Mouse (Mus musculus) limb, embryonic 14.5 days (tissue): ENCODE measurements around the gene Ppt1. TPM values are rescaled to one million over a fixed set of nuclear protein-coding genes. Genes with fewer than 3 reads are reported as not detected.

ENCODE experiments used
- ATAC-seq: fragments of 200-750 bp; cut with Nextera tagmentation; 2 replicates; pipeline ENCODE4 v1.8.0; 2017; ENCODE audit warnings: low read depth, moderate number of reproducible peaks, moderate TSS enrichment; ENCODE audit not compliant: low FRiP score
- DNase-seq: peaks from one replicate; pipeline ENCODE4 v3.0.0-alpha.2; 2015; ENCODE audit warnings: low spot score
- H3K27ac ChIP-seq: fragments of 300-500 bp; sonication (generic); replicated peaks from 2 replicates; pipeline ENCODE4 v1.5.1; 2014; ENCODE audit warnings: low read depth, mild to moderate bottlenecking, low read length, moderate library complexity, mixed read lengths
- H3K27me3 ChIP-seq: fragments of 300-500 bp; sonication (generic); 2 replicates; pipeline ENCODE4 v1.6.1; 2014; ENCODE audit warnings: low read length, mixed read lengths; ENCODE audit not compliant: control insufficient read depth, insufficient read depth
- H3K36me3 ChIP-seq: fragments of 300-500 bp; sonication (generic); 2 replicates; pipeline ENCODE4 v1.6.1; 2014; ENCODE audit warnings: mild to moderate bottlenecking, low read length, moderate library complexity, mixed read lengths; ENCODE audit not compliant: control insufficient read depth, insufficient read depth
- H3K4me1 ChIP-seq: fragments of 300-500 bp; sonication (generic); 2 replicates; pipeline ENCODE4 v1.6.1; 2014; ENCODE audit warnings: antibody characterized with exemption, low read length, mixed read lengths; ENCODE audit not compliant: control insufficient read depth, insufficient read depth
- H3K4me2 ChIP-seq: fragments of 300-500 bp; sonication (generic); replicated peaks from 2 replicates; pipeline ENCODE4 v1.6.1; 2014; ENCODE audit warnings: low read depth, mild to moderate bottlenecking, low read length, moderate library complexity; ENCODE audit not compliant: severe bottlenecking
- H3K4me3 ChIP-seq: fragments of 300-500 bp; sonication (generic); replicated peaks from 2 replicates; pipeline ENCODE4 v1.5.1; 2014; ENCODE audit warnings: low read length
- H3K9ac ChIP-seq: fragments of 300-500 bp; sonication (generic); 2 replicates; pipeline ENCODE4 v1.6.1; 2014; ENCODE audit warnings: mild to moderate bottlenecking, low read depth, low read length, moderate library complexity; ENCODE audit not compliant: severe bottlenecking
- H3K9me3 ChIP-seq: fragments of 300-500 bp; sonication (generic); 2 replicates; pipeline ENCODE4 v1.6.1; 2016; ENCODE audit warnings: low read length; ENCODE audit not compliant: control insufficient read depth
- POLR2A ChIP-seq: fragments of 200-500 bp; IDR thresholded peaks from 2 replicates; pipeline ENCODE4 v1.8.0; 2012; ENCODE audit warnings: inconsistent platforms, mild to moderate bottlenecking, moderate library complexity, borderline replicate concordance; ENCODE audit not compliant: insufficient read depth, insufficient read length; ENCODE audit errors: extremely low read depth
- WGBS: fragments of 180-500 bp; shearing (Covaris S2); extraction: QIAGEN DNeasy Blood & Tissue Kit; methylation state at CpG from one replicate; pipeline ENCODE4 v1.1.7; 2014; 5-methylcytosine and 5-hydroxymethylcytosine counted together
- polyA plus RNA-seq, 2 experiments: library from polyadenylated mRNA; depleted of rRNA in 1 of 2; stranded (reverse) in 1 of 2; unstranded in 1 of 2; fragments of >200 nt; fragmentation: Nextera tagmentation in 1 of 2; extraction: Ambion mirVana in 1 of 2; gene quantifications; 2 replicates each; pipeline versions ENCODE4 v1.2.1 to v1.2.3; 2012 to 2014

Ppt1 gene
- polyA plus RNA-seq, 2 experiments = 68.8 to 76.0 TPM

DNA sequence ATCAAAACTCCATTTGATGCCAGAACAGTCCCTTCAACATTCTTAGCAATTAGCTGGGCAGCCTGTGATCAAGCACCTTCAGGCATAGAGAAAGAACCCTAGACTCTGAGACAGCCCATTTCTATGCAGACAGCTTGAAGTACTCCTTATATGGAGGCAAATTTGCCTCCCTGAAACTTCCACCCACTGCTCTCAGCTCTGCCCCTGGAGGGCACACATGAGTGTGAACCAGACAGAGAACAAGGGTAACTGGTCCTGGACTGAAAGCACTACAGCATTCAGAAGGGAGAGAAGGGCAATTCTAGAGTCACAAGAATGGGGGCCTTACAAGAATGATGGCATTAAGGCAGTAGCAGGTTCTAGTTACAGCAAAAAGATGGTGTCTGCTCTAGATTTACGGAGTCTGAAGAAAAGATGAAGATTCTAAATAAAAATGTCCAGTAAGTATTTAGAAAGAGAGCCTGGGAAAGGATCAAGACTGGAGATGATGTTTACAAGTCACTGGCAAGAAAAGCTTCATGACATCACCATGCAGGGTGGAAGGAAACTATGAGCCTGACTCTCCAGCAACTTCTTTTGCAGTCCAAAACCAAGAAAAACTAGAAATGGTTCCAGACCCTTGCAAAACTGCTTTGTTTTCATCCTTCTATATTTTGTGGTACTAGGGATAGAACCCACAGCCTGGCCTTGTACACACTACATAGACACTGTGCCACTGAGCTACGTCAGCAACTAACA lies 42.5 kb downstream of the Ppt1 start:
- DNase-seq (no peak), ATAC-seq (no peak)
- TF ChIP-seq POLR2A = no peak
- H3K36me3 ChIP-seq = no peaks in the 10 kb centered on the region
- WGBS = 90% methylated on average over 2 of the region's 2 CpGs
- H3K9me3 ChIP-seq = no peaks in the 10 kb centered on the region
- no peak overlapping the region for H3K4me3 ChIP-seq
- no peaks in the 10 kb centered on the region for H3K27me3 ChIP-seq
- no peak overlapping the region for H3K27ac ChIP-seq
- H3K4me1 ChIP-seq = peaks cover under 1% of the 10 kb centered on the region; the same call in 1 of the 2 replicates
- no peak overlapping the region for H3K9ac ChIP-seq
- no peak overlapping the region for H3K4me2 ChIP-seq

DNA sequence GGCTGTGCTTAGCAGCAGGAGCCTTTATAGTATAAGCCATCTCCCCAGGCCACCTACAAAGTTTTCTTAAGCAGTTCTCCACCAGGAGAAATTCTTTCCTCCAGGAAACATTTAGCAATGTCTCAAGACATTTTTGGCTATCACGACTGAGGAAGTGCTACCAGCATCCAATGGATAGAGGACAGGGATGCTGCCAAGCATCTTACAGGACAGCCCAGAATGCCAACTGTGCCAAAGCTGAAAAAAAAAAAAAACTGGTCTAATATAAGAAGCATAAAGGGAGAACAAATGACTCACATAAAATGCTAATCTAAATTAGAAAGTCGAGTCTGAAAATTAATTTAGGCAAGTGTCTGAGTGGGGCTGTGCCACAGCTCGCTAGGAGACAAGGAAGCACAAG lies 46.5 kb downstream of the Ppt1 start:
- no peaks in the 10 kb centered on the region for H3K27me3 ChIP-seq
- no peak overlapping the region for H3K4me3 ChIP-seq
- H3K4me2 ChIP-seq = no peak overlapping the region
- TF ChIP-seq POLR2A = no peak
- peaks cover 18% of the 10 kb centered on the region for H3K4me1 ChIP-seq
- ATAC-seq = no peak
- no peaks in the 10 kb centered on the region for H3K9me3 ChIP-seq
- WGBS = 80% methylated on average over 3 of the region's 3 CpGs
- no peak overlapping the region for H3K27ac ChIP-seq
- DNase-seq = no peak
- H3K9ac ChIP-seq = no peak overlapping the region
- H3K36me3 ChIP-seq = no peaks in the 10 kb centered on the region

DNA sequence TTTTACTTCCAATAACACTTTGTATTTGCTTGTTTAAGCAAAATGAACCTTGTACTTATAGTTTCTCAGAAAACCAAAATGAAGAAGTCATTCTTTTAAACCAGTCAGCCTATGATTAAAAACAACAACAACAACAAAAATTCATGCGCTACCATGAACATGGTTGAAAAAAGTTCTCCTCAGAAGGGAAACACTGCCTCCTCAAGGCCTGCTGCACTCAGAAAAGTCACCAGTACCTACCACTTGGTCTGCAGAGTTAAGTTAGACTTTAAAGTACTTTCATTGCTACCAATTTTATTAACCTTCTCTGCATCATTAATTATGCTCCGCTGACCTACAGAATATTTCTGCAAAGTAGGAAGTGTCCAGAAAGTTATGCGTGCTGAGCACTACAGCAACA lies 47.3 kb downstream of the Ppt1 start:
- Histone ChIP-seq H3K36me3 (no peaks in the 10 kb centered on the region), H3K4me1 (peaks cover 18% of the 10 kb centered on the region), H3K27me3 (no peaks in the 10 kb centered on the region), H3K4me2 (peak overlapping the region; percentile 89; the same call in 1 of the 2 replicates), H3K4me3 (no peak overlapping the region), H3K9me3 (no peaks in the 10 kb centered on the region), H3K9ac (no peak overlapping the region), H3K27ac (no peak overlapping the region)
- no peak for ATAC-seq
- WGBS = 86% methylated on average over 3 of the region's 3 CpGs
- no peak for TF ChIP-seq POLR2A
- no peak for DNase-seq

DNA sequence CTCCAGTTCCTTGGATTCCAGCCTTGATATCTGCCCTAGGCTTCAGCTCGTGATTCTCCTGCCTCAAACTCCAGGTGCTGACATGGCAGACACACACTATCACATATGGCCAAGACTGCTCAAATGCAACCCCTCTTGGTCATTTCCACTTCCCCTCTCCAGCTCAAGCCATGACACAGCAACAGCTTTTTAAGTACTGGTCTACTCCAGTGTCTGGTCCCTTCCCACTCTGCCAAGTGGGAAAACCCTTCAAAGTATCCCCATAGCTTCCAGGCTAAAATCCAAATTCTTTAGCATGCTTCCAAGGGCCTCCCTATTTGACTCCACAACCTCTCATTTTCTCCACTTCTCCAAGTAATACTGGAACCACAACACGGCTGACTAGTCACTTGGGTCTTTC lies 48.0 kb downstream of the Ppt1 start:
- H3K9me3 ChIP-seq = no peaks in the 10 kb centered on the region
- H3K4me1 ChIP-seq = peaks cover 18% of the 10 kb centered on the region
- H3K27ac ChIP-seq = no peak overlapping the region
- H3K9ac ChIP-seq = no peak overlapping the region
- H3K36me3 ChIP-seq = no peaks in the 10 kb centered on the region
- H3K27me3 ChIP-seq = no peaks in the 10 kb centered on the region
- no peak for TF ChIP-seq POLR2A
- WGBS = 72% methylated on average over 2 of the region's 2 CpGs
- H3K4me2 ChIP-seq = peak overlapping the region; percentile 89
- DNase-seq (no peak), ATAC-seq (no peak)
- H3K4me3 ChIP-seq = peak overlapping the region; percentile 79; the same call in 1 of the 2 replicates

DNA sequence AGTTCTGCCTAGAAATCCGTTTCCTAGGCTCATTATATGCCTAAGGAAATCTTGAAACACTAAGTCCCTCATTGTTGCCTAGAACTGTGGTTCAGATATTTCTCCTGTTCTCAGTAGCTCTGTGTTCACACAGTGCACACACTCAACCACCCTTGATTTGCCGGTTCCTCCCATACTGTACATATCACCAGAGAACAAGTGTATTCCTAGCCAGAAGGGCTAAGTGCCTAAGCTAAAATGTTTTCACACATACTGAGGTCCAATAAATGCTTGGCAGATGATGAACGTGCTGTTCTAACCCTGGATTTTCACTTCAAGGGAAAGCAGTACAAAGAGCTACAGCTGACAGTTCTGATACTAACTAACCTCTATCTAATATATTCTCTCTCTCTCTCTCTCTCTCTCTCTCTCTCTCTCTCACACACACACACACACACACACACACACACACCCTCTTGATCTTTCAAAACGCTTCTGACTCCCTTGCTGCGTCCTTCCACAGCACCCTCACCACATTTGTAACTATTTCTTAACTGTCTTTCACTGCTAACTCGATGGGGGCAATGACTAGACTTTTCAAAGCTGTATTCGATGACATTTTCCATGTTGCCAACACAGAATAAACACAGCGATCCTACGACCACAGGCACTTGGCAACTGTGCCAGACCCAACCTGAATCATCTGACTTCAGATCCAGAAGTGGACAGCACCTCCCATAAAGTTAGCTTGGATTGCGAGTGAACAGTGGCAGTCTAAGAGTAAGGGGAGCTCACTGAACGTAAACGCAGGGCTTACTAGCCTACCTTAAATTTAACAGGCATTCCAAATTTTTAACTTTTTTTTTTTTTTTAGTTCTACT lies 48.7 kb downstream of the Ppt1 start:
- peak overlapping the region; percentile 98 for H3K27ac ChIP-seq
- 36% methylated on average over 12 of the region's 12 CpGs for WGBS
- no peak for DNase-seq

More for the DNA sequence above, 48.7 kb downstream of the Ppt1 start:
- Histone ChIP-seq H3K9me3 (no peaks in the 10 kb centered on the region), H3K9ac (peak overlapping the region; percentile 67), H3K4me3 (peak overlapping the region; percentile 79), H3K27me3 (no peaks in the 10 kb centered on the region), H3K36me3 (no peaks in the 10 kb centered on the region), H3K4me1 (peaks cover 18% of the 10 kb centered on the region), H3K4me2 (peak overlapping the region; percentile 89)
- TF ChIP-seq POLR2A = no peak
- ATAC-seq = no peak
